8 mouse cellular contexts compared by ENCODE assay signal in the genomic region with DNA sequence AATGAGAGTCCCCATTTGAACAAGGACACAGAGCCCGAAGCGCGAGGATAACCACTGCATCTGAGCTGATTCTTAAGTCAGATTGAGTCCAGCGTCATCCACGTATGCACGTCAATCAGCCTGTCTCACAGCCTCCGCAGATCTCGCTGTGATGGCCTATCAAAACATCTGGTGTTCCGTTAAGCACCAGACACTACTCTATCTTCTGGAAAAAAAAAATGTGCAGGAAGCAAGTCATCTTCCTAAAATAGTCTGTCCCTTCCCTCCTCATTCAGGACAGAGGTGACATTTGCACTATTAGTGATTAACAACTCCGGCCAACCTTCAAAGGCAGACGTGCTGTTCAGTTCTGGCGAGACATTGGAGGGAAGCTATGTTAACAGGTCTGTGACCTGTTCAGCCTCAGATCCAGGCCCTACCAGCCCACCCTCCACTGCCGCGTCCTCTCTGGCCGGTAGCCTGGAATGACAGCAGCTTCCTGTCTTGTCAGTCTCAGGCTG.
DNase-seq lines count a peak whose midpoint lies in the region; ATAC-seq and TF ChIP-seq lines count a peak whose summit lies in the region.

No protein-coding gene starts in this region.

- WGBS in heart, embryonic 13.5 days: 27% methylated on average over 15 of the region's 15 CpGs
- 66% methylated on average over 15 of the region's 15 CpGs for WGBS in stomach, embryonic 15.5 days

- DNase-seq in testis, postnatal 14 days (ENCODE audit: low spot score): no peak
- peak; percentile 43 to 63 for DNase-seq in kidney, postnatal 4 days
- no peak for DNase-seq in left cerebral cortex, postnatal 10 days (ENCODE audit: extremely low spot score in 1 of 2, low spot score in 2 of 2)
- DNase-seq in layer of hippocampus, adult 9-11 months: no peak
- no peak for DNase-seq in gastrocnemius, postnatal 14 days

- H3K4me1 ChIP-seq in testis, adult 2 months (ENCODE audit: control insufficient read depth, insufficient read depth, low read length): peaks cover 17% of the 10 kb centered on the region
- peaks cover 68% of the 10 kb centered on the region for H3K4me1 ChIP-seq in heart, embryonic 13.5 days
- H3K4me1 ChIP-seq in stomach, embryonic 15.5 days: peaks cover 60% of the 10 kb centered on the region

- TF ChIP-seq POLR2A in testis, adult 2 months (IDR thresholded peaks at IDR 0.05; ENCODE audit: control insufficient read depth, low read depth, low read length): no peak

- peak overlapping the region; percentile 75 for H3K27ac ChIP-seq in testis, adult 2 months (ENCODE audit: control insufficient read depth, insufficient read depth, low read depth, low read length)
- peak overlapping the region; percentile 85 for H3K27ac ChIP-seq in heart, embryonic 13.5 days (replicated peaks)
- peak overlapping the region; percentile 81 for H3K27ac ChIP-seq in stomach, embryonic 15.5 days

- H3K4me2 ChIP-seq in heart, embryonic 13.5 days: peak overlapping the region; percentile 22
- H3K4me2 ChIP-seq in stomach, embryonic 15.5 days: no peak overlapping the region

- H3K9ac ChIP-seq in heart, embryonic 13.5 days: 0 out of 2 replicates have a peak overlapping the region, but pooled peaks have one; percentile 17
- H3K9ac ChIP-seq in stomach, embryonic 15.5 days: no peak overlapping the region

- intact Hi-C loops in left cerebral cortex, postnatal 10 days (cut with DNase I): no loop called here
- intact Hi-C loops in gastrocnemius, postnatal 14 days (cut with DNase I; ENCODE audit: low total_unique reads): loop anchor here (5.0 kb wide), 1 partner anchor 114 kb away; no protein-coding TSS in a partner anchor

- H3K36me3 ChIP-seq in testis, adult 2 months (ENCODE audit: control insufficient read depth, insufficient read depth, low read length): no peaks in the 10 kb centered on the region
- no peaks in the 10 kb centered on the region for H3K36me3 ChIP-seq in heart, embryonic 13.5 days
- no peaks in the 10 kb centered on the region for H3K36me3 ChIP-seq in stomach, embryonic 15.5 days

- H3K9me3 ChIP-seq in heart, embryonic 13.5 days: no peaks in the 10 kb centered on the region
- H3K9me3 ChIP-seq in stomach, embryonic 15.5 days: no peaks in the 10 kb centered on the region

- TF ChIP-seq CTCF in testis, adult 2 months (IDR thresholded peaks at IDR 0.05; ENCODE audit: control insufficient read depth, insufficient read depth, insufficient replicate concordance, low read depth, low read length): no peak

- no peak for ATAC-seq in heart, embryonic 13.5 days (ENCODE audit: extremely low read depth, insufficient number of reproducible peaks, low FRiP score, low TSS enrichment)
- no peak for ATAC-seq in stomach, embryonic 15.5 days (ENCODE audit: insufficient read depth, low FRiP score, low read depth)

- H3K4me3 ChIP-seq in testis, adult 2 months (ENCODE audit: control insufficient read depth, low read depth, low read length): peak overlapping the region; percentile 79
- H3K4me3 ChIP-seq in heart, embryonic 13.5 days: no peak overlapping the region
- H3K4me3 ChIP-seq in stomach, embryonic 15.5 days (replicated peaks): no peak overlapping the region

- H3K27me3 ChIP-seq in testis, adult 2 months (ENCODE audit: control insufficient read depth, insufficient read depth, low read length): no peaks in the 10 kb centered on the region
- H3K27me3 ChIP-seq in heart, embryonic 13.5 days (replicated peaks): peaks cover 22% of the 10 kb centered on the region
- H3K27me3 ChIP-seq in stomach, embryonic 15.5 days (replicated peaks): no peaks in the 10 kb centered on the region

Comparison
In these comparisons a context has a peak if more than half of its experiments do, and no peak if none do; other contexts are left out.
1. DNase-seq: peak in kidney, postnatal 4 days (2 of 2); none in testis, postnatal 14 days (single experiment), left cerebral cortex, postnatal 10 days (0 of 2), layer of hippocampus, adult 9-11 months (single experiment) and gastrocnemius, postnatal 14 days (single experiment).
2. Peak in every context shown above with its lines, with median percentiles within 50 percentile points of each other: H3K27ac ChIP-seq.